Mouse (Mus musculus): Measurements from ENCODE around the gene Mrpl19.

Mrpl19 gene

GRCm38 (mm10) chr6:81965296-81966067 is at the start of gene Mrpl19:
Gene Mrpl19 (minus strand): TSS chr6:81965958.
- DNase-seq (ENCODE audit: low spot score): peak; percentile 80

- no peak for DNase-seq (ENCODE audit: low spot score)
Measured at GRCm38 (mm10) chr6:82012392-82012791, 46.6 kb upstream of the Mrpl19 start.

GRCm38 (mm10) chr6:81990049-81990810 is 24.5 kb upstream of the Mrpl19 start:
- no peak for DNase-seq (ENCODE audit: low spot score)

GRCm38 (mm10) chr6:81988341-81988740 is 22.6 kb upstream of the Mrpl19 start:
- no peak for DNase-seq (ENCODE audit: low spot score)

GRCm38 (mm10) chr6:81987580-81987979 is 21.8 kb upstream of the Mrpl19 start:
- peak; percentile 24 for DNase-seq (ENCODE audit: low spot score)

DNA sequence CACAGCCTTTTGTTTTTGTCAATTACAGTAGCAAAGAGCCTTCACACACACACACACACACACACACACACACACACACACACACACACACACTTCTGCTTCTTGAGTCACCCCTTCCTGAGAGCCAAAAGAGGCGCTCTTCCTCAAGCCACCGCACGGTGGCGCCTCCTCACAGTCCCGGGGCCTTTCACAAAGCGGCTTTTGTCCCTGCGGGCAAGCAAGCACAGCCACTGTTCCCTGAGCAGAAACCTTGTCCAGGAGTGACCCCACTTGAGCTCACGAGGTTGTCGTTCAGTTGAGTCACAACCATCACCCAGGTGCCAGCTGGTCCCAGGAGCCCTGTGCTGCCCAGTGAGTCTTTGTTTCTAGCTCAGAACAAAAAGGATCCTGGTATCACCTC is 21.3 kb upstream of the Mrpl19 start:
- peak; percentile 46 for DNase-seq (ENCODE audit: low spot score)

- no peak for DNase-seq (ENCODE audit: low spot score)
Measured at GRCm38 (mm10) chr6:81986599-81986998, 20.8 kb upstream of the Mrpl19 start.

- no peak for DNase-seq (ENCODE audit: low spot score)
Measured at GRCm38 (mm10) chr6:81986171-81986570, 20.4 kb upstream of the Mrpl19 start.

- DNase-seq (ENCODE audit: low spot score): no peak
Measured at GRCm38 (mm10) chr6:81979286-81979685, 13.5 kb upstream of the Mrpl19 start.

DNA sequence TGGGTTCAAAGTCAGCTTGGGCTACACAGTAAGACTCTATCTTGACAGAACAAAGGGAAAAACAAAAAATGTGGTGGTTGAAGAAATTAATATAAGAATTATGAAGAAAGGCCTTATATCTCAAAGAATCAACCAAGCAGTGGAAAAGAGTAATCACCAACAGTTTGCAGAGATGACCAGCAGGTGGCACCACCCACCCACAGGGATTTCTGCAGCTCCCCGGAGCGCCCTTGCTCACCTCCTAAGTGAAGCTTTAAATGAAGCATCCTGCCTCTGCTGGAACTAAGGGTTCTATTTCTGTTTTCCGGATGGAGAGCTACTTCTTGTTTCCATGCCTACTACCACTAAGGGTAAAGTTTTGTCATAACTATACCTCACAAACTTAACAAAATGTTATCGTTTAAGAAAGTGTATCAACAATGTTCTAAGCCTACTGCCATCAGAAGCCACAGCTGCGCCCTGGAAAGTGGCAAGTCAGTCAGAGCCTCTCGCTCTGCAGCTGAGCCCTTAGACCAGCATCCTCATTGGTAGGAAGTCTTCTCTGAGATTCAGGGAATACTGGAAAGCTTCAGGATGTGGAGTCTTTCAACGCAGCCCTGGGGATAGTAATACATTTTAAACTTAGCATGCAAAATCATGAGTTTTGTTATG is 10.3 kb upstream of the Mrpl19 start:
- DNase-seq (ENCODE audit: low spot score): peak; percentile 74

DNA sequence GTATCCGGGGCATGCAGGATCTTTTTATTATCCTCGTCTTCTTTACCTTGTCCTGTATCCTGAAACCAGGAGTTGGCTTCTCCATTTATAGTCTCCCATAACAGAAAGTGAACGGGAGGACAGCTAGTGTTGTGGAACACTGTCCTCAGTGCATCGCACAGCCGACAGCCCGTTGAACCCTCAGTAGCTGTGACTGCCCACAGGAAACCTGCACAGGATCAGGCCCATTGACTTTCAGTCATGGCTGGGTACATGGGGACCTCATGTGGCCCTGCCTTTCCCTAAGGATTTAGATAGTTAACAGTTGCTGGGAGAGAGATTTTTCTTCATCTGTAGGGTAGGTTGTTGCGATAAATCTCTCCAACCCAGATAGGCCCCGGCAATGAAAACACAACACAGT is 6.8 kb upstream of the Mrpl19 start:
- DNase-seq (ENCODE audit: low spot score): no peak

DNA sequence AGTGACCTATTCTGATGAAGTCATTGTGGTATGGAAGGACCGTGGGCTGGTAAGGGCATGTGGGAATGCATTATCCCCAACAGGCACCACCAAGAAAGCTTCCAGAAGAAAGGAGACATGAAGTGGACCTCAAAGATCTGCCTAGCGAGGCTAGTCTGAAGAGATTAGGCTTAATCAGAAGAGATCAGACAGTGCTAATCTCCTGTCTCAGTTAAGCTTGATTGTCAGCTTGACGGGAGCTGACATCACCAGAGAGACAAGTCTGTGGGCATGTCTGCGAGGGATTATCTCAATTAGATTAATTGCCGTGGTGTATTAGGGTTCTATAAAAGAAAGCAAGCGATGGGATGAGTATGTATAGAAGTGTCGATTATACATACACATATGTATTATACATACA is 5.4 kb upstream of the Mrpl19 start:
- no peak for DNase-seq (ENCODE audit: low spot score)

GRCm38 (mm10) chr6:81966068-81966544 is 348 bp upstream of the Mrpl19 start:
- no peak for DNase-seq (ENCODE audit: low spot score)

GRCm38 (mm10) chr6:81960284-81960683 is 5.5 kb downstream of the Mrpl19 start:
- DNase-seq (ENCODE audit: low spot score): no peak

GRCm38 (mm10) chr6:81959866-81960265 is 5.9 kb downstream of the Mrpl19 start:
- DNase-seq (ENCODE audit: low spot score): no peak

DNA sequence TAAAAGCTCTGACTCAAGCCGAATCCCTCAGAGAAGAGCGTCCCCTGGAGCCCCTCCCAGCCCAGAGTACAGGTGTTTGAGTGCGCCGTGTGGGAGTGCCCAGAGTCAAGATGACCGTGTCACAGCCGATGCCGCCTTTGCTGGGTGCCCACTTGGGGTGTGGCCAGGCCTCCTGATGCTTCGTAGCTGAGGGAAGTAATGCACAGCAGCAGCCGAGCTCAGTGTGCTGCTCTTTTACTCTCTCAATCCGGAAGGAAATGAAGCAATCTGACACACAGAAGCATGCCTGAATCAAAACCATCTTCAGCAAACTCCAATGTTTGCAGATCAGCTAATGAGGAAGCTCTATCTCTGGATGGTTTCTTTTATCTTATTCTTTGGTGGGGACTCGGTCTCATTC is 7.8 kb downstream of the Mrpl19 start:
- DNase-seq (ENCODE audit: low spot score): no peak

DNA sequence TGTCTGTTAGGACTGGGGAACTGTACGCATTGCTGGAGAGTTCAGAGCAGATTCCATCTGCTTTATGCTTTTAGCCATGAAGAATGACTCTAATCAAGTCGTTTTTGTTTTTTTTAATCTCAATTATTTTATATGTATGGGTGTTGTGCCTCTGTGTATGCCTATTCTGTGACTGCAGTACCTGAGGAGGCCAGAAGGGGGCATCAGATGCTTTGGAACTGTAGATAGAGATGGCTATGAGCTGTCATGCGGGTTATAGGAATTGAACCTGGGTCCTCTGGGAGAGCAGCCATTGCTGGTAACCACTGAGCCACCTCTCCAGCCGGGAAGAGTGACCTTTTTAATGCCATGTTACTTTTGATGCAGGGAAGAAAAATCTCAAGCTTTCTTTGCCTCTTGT is 9.4 kb downstream of the Mrpl19 start:
- DNase-seq (ENCODE audit: low spot score): no peak

GRCm38 (mm10) chr6:81955133-81955532 is 10.6 kb downstream of the Mrpl19 start:
- no peak for DNase-seq (ENCODE audit: low spot score)

DNA sequence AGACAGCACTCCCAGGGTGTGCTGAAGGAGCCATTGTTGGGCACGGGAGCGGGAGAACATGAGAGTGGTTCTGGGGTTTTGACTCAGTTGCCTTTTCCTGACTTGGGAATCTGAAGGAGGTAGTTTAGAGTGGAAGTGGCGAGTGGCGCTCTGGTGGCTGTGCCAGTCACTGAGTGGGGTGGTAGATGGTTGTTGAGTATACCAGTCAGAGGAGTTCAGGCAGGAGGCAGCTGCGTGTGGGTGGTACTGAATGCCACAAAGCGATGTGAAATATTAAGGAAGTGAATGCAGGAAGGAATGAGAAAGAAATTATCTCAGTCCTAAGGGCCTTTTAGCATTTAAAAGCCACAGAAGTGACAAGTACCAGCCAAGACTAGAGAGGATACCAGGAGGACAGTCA is 18.9 kb downstream of the Mrpl19 start:
- no peak for DNase-seq (ENCODE audit: low spot score)

GRCm38 (mm10) chr6:81944432-81944831 is 21.3 kb downstream of the Mrpl19 start:
- no peak for DNase-seq (ENCODE audit: low spot score)

DNA sequence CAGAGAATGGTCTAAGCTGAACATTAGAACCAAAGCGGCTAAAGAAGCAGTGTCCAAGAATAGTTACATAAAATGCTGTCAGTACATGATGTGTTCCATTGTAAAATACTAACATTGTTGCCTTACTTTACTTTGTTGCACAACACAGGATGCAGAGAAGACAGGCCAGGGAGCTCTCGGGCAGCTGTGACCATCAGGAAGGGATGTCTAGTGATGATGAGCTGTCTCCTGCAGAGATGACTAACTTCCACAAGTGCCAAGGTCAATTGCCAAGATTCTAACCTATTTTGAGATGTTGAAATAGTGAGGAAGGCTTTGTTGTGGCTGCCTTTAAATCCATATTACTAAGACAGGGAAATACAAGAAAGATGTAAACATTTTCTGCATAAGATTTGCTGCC is 22.5 kb downstream of the Mrpl19 start:
- no peak for DNase-seq (ENCODE audit: low spot score)

GRCm38 (mm10) chr6:81941718-81942117 is 24.0 kb downstream of the Mrpl19 start:
- DNase-seq (ENCODE audit: low spot score): no peak

DNA sequence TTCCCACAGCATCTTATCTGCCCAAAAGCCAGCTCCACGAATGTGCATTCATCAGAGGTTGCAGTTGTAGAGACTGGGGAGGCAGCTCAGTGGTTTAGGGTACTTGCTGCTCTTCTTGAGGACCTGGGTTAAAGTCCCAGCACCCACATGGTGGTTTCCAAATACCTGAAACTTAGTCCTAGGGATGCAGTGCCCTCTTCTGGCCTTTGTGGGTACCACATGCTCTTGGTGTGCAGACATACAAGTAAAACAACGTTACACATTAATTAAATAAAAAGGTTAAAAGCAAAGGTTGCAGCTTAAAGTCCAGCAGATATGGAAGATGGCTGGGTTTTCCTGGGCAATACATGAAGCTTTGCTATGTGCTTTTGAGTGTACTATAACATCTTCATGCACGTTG is 32.5 kb downstream of the Mrpl19 start:
- no peak for DNase-seq (ENCODE audit: low spot score)
